Mouse (Mus musculus): Measurements from ENCODE around the gene Neu4. TPM values are rescaled to one million over a fixed set of nuclear protein-coding genes. Genes with fewer than 3 reads are reported as not detected.
A peak's percentile ranks its signal among the peaks of the same experiment; 100 is the strongest.
"Not testable (repeated sequence)": the region's sequence is repeated elsewhere in the genome, so short reads cannot be mapped to it uniquely, and the experiment has no call there.

The Neu4 gene
- polyA plus RNA-seq, 1 experiment from 2014 or later, result 0.41 TPM

DNA sequence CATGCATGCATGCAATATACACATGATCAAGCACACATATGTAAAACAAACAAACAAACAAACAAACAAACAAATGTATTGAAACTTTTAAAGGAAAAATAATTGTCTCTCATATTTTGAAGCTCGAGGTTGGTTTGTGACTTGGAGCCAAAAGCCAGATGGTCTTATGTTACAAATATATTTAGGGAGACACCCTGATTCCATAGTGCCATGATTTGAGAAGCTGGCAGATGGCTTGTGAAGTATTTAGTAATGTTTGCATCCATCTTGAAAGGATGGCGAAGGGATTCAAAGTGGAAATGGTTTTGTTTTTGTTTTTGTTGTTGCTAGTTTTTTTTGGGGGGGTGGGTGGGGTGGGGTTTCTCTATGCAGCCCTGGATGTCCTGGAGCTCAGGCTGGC, 19.2 kb upstream of the Neu4 start:
- Histone ChIP-seq H3K9me3 (ENCODE audit: control insufficient read depth, low read length) (no peaks in the 10 kb centered on the region), H3K4me2 (ENCODE audit: low read length) (no peak overlapping the region), H3K4me1 (ENCODE audit: control insufficient read depth, insufficient read depth, low read depth, low read length) (no peaks in the 10 kb centered on the region), H3K36me3 (ENCODE audit: control insufficient read depth, insufficient read depth, low read length) (no peaks in the 10 kb centered on the region), H3K4me3 (ENCODE audit: low read length) (no peak overlapping the region), H3K27ac (ENCODE audit: low read depth, low read length) (no peak overlapping the region), H3K9ac (ENCODE audit: low read depth, low read length) (no peak overlapping the region), H3K27me3 (replicated peaks; ENCODE audit: control insufficient read depth, insufficient read depth, low read length) (no peaks in the 10 kb centered on the region)
- ATAC-seq, result no peak
- WGBS, result 76% methylated on average over 2 of the region's 2 CpGs

DNA sequence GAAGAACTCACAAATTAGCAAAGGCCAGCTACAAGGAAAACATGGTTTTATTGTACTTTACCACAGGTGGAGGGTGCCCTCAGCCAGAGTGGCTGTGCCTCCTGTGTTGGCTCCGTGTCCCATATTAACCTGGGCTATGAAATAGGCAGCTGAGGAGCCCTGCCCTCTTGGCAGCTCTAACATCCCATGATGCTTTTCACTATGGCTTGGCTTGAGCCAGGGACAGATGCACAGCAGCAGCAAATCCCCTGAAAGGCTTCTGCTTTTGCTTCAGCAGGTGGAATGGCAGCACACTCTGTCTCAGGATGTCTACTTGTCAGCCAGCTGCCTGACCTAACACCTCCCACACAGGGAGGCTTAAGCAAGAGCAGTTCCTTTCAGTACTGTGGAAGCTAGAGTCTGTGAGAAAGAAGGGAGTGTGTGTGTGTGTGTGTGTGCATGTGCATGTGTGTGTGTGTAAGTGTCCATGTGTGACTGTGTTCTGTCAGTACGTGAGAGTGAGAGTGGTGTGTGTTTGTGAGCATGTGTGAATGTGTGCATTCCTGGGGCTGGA, 14.2 kb upstream of the Neu4 start:
- H3K36me3 ChIP-seq (ENCODE audit: control insufficient read depth, insufficient read depth, low read length); H3K4me2 ChIP-seq (ENCODE audit: low read length); H3K27me3 ChIP-seq (replicated peaks; ENCODE audit: control insufficient read depth, insufficient read depth, low read length); H3K4me3 ChIP-seq (ENCODE audit: low read length); H3K9ac ChIP-seq (ENCODE audit: low read depth, low read length); H3K9me3 ChIP-seq (ENCODE audit: control insufficient read depth, low read length); H3K27ac ChIP-seq (ENCODE audit: low read depth, low read length); ATAC-seq; H3K4me1 ChIP-seq (ENCODE audit: control insufficient read depth, insufficient read depth, low read depth, low read length): not testable (repeated sequence)
- 80% methylated on average over 2 of the region's 2 CpGs for WGBS

DNA sequence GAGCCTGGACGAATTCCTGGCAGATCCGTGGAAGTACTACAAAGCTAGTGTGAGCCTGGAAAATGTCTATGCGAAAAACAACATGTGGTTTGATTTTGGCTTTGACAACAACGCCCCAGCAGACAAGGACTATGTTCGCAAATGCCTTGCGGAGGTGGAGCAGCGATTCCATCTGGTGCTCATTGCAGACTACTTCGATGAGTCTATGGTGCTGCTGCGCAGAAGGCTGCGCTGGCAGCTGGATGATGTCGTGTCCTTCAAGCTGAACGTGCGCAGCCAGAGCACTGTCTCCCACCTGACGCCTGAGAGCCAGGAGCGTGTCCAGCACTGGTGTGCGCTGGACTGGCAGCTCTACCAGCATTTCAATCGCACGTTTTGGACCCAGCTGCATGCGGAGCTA, 11.4 kb upstream of the Neu4 start:
- H3K27me3 ChIP-seq (replicated peaks; ENCODE audit: control insufficient read depth, insufficient read depth, low read length); H3K27ac ChIP-seq (ENCODE audit: low read depth, low read length); H3K9ac ChIP-seq (ENCODE audit: low read depth, low read length); H3K9me3 ChIP-seq (ENCODE audit: control insufficient read depth, low read length); H3K4me1 ChIP-seq (ENCODE audit: control insufficient read depth, insufficient read depth, low read depth, low read length); H3K36me3 ChIP-seq (ENCODE audit: control insufficient read depth, insufficient read depth, low read length); H3K4me3 ChIP-seq (ENCODE audit: low read length); H3K4me2 ChIP-seq (ENCODE audit: low read length): not testable (repeated sequence)
- 0 out of 2 replicates have a peak, but pooled peaks have one; percentile 17 for ATAC-seq
- WGBS, result 91% methylated on average over 14 of the region's 19 CpGs

DNA sequence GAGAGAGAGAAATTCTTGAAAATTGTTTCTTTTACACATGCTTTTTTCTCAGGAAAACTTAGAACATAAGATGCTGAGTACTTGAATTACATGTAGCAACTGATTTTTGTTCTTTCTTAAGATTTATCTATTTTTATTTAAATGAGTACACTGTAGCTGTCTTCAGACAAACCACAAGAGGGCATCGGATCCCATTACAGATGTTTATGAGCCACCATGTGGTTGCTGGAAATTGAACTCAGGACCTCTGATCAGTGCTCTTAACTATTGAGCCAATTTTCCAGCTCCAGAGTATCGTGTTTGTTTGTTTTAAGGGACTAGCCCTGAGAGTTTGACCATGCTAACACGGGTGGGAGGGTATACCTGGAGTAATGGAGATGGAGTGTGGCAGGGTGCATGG, 8.6 kb upstream of the Neu4 start:
- no peak overlapping the region for H3K27ac ChIP-seq (ENCODE audit: low read depth, low read length)
- 74% methylated on average over 3 of the region's 3 CpGs for WGBS
- no peak overlapping the region for H3K4me3 ChIP-seq (ENCODE audit: low read length)
- H3K4me1 ChIP-seq (ENCODE audit: control insufficient read depth, insufficient read depth, low read depth, low read length), result no peaks in the 10 kb centered on the region
- no peaks in the 10 kb centered on the region for H3K27me3 ChIP-seq (replicated peaks; ENCODE audit: control insufficient read depth, insufficient read depth, low read length)
- H3K9me3 ChIP-seq (ENCODE audit: control insufficient read depth, low read length), result no peaks in the 10 kb centered on the region
- H3K4me2 ChIP-seq (ENCODE audit: low read length), result no peak overlapping the region
- ATAC-seq, result no peak
- H3K36me3 ChIP-seq (ENCODE audit: control insufficient read depth, insufficient read depth, low read length), result no peaks in the 10 kb centered on the region
- H3K9ac ChIP-seq (ENCODE audit: low read depth, low read length), result no peak overlapping the region

DNA sequence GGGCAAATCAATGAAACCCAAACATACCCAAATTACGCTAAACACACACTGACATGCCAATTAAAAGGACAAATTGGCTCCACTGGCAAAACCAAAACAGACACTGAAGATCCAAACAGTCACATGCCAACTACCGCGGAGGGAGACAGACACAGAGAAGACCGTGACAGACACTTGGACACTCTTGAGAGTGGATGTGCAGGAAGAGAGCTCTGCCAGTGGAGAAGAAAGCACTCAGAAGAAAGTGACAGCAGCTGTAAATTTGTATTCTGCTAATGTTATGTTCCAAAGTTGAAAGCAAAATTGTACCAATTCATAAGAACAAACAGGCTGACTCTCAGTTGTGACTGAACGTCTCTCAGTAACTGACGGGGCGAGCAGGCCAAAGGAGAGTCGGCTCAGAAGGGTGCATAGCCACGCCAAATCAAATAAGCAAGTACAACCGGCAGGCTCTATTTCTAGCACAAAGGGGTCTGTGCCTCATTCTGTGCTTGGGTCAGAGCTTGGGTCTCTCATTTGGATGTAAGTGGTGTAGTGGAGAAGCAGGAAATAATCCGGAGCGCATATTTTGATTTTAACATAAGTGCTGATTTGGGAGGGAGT, 7.4 kb downstream of the Neu4 start:
- H3K9ac ChIP-seq (ENCODE audit: low read depth, low read length), result no peak overlapping the region
- no peak overlapping the region for H3K4me3 ChIP-seq (ENCODE audit: low read length)
- ATAC-seq, result no peak
- H3K4me2 ChIP-seq (ENCODE audit: low read length), result no peak overlapping the region
- no peaks in the 10 kb centered on the region for H3K9me3 ChIP-seq (ENCODE audit: control insufficient read depth, low read length)
- no peak overlapping the region for H3K27ac ChIP-seq (ENCODE audit: low read depth, low read length)
- no peaks in the 10 kb centered on the region for H3K27me3 ChIP-seq (replicated peaks; ENCODE audit: control insufficient read depth, insufficient read depth, low read length)
- no peaks in the 10 kb centered on the region for H3K4me1 ChIP-seq (ENCODE audit: control insufficient read depth, insufficient read depth, low read depth, low read length)
- no peaks in the 10 kb centered on the region for H3K36me3 ChIP-seq (ENCODE audit: control insufficient read depth, insufficient read depth, low read length)
- WGBS, result 69% methylated on average over 12 of the region's 12 CpGs

DNA sequence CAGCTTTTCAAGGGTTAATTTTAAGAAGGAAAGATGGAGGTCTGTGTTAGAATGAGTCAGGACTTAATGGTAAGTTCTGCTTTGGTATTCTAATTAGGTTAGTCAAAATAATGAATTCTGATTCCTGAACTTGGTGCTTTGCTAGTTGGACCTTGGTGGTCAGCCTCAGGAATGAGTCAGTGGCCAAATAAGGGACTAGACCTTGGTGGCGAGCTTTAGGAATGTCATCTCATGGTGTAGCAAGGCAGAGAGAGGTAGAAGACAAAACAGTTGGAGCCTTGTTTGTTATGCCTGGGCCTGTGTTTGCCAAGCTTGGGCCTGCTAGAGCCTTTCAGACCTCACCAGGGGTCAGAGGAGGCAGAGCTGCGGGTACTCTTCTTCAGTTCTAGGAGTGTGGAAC, 8.5 kb downstream of the Neu4 start:
- Histone ChIP-seq H3K4me3 (ENCODE audit: low read length) (no peak overlapping the region), H3K4me2 (ENCODE audit: low read length) (no peak overlapping the region), H3K9me3 (ENCODE audit: control insufficient read depth, low read length) (no peaks in the 10 kb centered on the region), H3K9ac (ENCODE audit: low read depth, low read length) (no peak overlapping the region), H3K36me3 (ENCODE audit: control insufficient read depth, insufficient read depth, low read length) (no peaks in the 10 kb centered on the region), H3K4me1 (ENCODE audit: control insufficient read depth, insufficient read depth, low read depth, low read length) (no peaks in the 10 kb centered on the region), H3K27ac (ENCODE audit: low read depth, low read length) (no peak overlapping the region), H3K27me3 (replicated peaks; ENCODE audit: control insufficient read depth, insufficient read depth, low read length) (no peaks in the 10 kb centered on the region)
- 90% methylated on average over 2 of the region's 2 CpGs for WGBS
- ATAC-seq, result no peak

DNA sequence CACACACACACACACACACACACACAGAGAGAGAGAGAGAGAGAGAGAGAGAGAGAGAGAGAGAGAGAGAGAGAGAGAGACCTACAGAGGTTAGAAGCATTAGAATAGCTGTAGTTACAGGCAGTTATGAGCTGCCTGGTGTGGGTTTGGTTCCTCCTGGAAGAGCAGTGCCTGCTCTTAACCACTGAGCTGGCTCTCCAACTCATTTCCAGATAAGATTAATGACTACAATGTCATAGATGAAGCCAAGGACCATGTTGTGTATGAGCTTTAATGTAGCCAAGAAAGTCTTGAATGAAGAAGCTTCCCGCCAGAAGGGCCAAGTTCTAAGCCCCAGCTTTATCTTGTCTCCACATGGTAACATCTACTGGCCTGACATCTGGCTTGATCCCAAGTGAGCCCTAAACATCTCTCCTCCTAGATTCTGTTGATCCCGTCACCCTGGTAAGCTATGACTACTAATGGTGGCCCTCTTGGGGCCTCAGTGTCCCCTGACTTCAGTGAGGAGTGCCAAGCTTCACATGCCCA, 12.9 kb downstream of the Neu4 start:
- ATAC-seq, result no peak
- no peaks in the 10 kb centered on the region for H3K27me3 ChIP-seq (replicated peaks; ENCODE audit: control insufficient read depth, insufficient read depth, low read length)
- no peak overlapping the region for H3K9ac ChIP-seq (ENCODE audit: low read depth, low read length)
- no peak overlapping the region for H3K4me2 ChIP-seq (ENCODE audit: low read length)
- 98% methylated on average over 2 of the region's 2 CpGs for WGBS
- no peaks in the 10 kb centered on the region for H3K9me3 ChIP-seq (ENCODE audit: control insufficient read depth, low read length)
- H3K36me3 ChIP-seq (ENCODE audit: control insufficient read depth, insufficient read depth, low read length), result no peaks in the 10 kb centered on the region
- no peak overlapping the region for H3K4me3 ChIP-seq (ENCODE audit: low read length)
- H3K27ac ChIP-seq (ENCODE audit: low read depth, low read length), result no peak overlapping the region
- H3K4me1 ChIP-seq (ENCODE audit: control insufficient read depth, insufficient read depth, low read depth, low read length), result peaks cover 4% of the 10 kb centered on the region; the same call in 1 of the 2 replicates

DNA sequence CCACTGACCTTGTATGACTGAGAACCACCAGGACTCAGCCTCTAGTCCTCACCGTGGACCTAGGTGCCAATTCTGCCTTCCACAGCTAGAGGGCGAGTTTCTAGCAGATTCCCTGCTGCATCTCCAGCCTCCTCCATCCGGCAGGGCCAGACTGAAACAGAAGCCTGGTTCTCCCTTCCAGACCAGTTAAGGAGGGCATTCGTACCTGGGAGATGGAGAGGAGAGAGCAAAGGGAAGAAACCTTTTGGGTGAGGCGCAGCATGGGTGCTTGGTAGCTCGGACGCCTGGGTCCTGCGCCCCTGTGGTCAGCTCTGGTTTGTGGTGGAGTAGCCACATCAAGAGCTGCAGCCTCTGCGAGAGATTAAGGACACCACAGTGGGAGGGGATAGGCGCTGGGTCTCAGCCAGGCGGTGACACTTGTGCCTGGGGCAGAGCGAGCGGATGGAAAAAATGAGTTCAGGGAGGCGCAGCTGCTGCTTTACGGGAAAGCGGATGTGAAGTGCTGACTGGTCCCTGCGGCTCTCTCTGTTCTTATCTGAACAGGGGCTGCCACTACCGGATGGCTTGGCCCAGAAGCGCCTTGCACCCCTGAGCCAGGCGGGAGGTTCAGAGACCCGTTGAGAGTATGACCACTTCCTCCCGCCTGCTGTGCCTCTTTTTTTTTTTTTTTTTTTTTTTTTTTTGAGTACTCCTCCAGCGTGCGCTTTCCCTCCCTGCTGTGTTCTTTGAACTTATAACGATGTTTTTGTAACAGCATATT, 14.9 kb downstream of the Neu4 start:
- no peaks in the 10 kb centered on the region for H3K27me3 ChIP-seq (replicated peaks; ENCODE audit: control insufficient read depth, insufficient read depth, low read length)
- peak overlapping the region; percentile 52 for H3K4me3 ChIP-seq (ENCODE audit: low read length)
- peak overlapping the region; percentile 86 for H3K4me2 ChIP-seq (ENCODE audit: low read length)
- 1% methylated on average over 25 of the region's 25 CpGs for WGBS
- H3K9ac ChIP-seq (ENCODE audit: low read depth, low read length), result peak overlapping the region; percentile 70
- peak overlapping the region; percentile 73 for H3K27ac ChIP-seq (ENCODE audit: low read depth, low read length)
- H3K9me3 ChIP-seq (ENCODE audit: control insufficient read depth, low read length), result no peaks in the 10 kb centered on the region
- H3K4me1 ChIP-seq (ENCODE audit: control insufficient read depth, insufficient read depth, low read depth, low read length), result peaks cover 4% of the 10 kb centered on the region; the same call in 1 of the 2 replicates
- H3K36me3 ChIP-seq (ENCODE audit: control insufficient read depth, insufficient read depth, low read length), result no peaks in the 10 kb centered on the region
- ATAC-seq, result peak; percentile 94

DNA sequence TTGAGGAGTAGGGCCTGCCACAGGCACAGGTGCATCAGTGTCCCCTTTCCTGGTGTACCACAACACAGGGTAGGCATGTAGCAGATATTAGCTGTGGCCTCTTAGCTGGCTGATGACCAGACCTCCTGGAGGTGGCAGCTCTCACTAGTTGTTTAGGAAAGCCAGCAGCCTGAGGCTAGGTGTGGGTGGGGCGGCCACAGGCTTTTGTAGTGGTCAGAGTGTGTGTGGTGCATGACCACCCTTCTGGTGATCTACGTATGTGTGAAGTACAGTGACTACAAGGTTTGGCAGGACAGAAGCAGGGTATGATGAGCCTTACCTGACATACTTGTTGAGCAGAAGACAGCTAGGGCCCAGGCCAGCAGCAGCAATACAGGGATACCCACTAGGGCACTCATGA, 20.1 kb downstream of the Neu4 start:
- H3K27me3 ChIP-seq (replicated peaks; ENCODE audit: control insufficient read depth, insufficient read depth, low read length), result no peaks in the 10 kb centered on the region
- no peak overlapping the region for H3K27ac ChIP-seq (ENCODE audit: low read depth, low read length)
- H3K4me2 ChIP-seq (ENCODE audit: low read length), result no peak overlapping the region
- no peaks in the 10 kb centered on the region for H3K36me3 ChIP-seq (ENCODE audit: control insufficient read depth, insufficient read depth, low read length)
- no peak for ATAC-seq
- H3K9me3 ChIP-seq (ENCODE audit: control insufficient read depth, low read length), result no peaks in the 10 kb centered on the region
- H3K9ac ChIP-seq (ENCODE audit: low read depth, low read length), result no peak overlapping the region
- no peak overlapping the region for H3K4me3 ChIP-seq (ENCODE audit: low read length)
- H3K4me1 ChIP-seq (ENCODE audit: control insufficient read depth, insufficient read depth, low read depth, low read length), result peaks cover 4% of the 10 kb centered on the region; the same call in 1 of the 2 replicates
- 93% methylated on average over 2 of the region's 2 CpGs for WGBS

Data from hindbrain, embryonic 16.5 days (tissue).